Mouse (Mus musculus) retina, postnatal 7 days (tissue): ENCODE results near the gene Urah.
A peak's percentile ranks its signal among the peaks of the same experiment; 100 is the strongest.

ENCODE experiments used
- DNase-seq: peaks from one replicate; pipeline ENCODE4 v3.0.0-alpha.2; 2012; ENCODE audit warnings: low read depth, low spot score

The Urah gene

GRCm38 (mm10) chr7:140840750-140841735 lies 6.2 kb downstream of the Urah start:
- no peak for DNase-seq

- DNase-seq, result no peak
Observed at GRCm38 (mm10) chr7:140843806-140844205, 9.0 kb downstream of the Urah start.

DNA sequence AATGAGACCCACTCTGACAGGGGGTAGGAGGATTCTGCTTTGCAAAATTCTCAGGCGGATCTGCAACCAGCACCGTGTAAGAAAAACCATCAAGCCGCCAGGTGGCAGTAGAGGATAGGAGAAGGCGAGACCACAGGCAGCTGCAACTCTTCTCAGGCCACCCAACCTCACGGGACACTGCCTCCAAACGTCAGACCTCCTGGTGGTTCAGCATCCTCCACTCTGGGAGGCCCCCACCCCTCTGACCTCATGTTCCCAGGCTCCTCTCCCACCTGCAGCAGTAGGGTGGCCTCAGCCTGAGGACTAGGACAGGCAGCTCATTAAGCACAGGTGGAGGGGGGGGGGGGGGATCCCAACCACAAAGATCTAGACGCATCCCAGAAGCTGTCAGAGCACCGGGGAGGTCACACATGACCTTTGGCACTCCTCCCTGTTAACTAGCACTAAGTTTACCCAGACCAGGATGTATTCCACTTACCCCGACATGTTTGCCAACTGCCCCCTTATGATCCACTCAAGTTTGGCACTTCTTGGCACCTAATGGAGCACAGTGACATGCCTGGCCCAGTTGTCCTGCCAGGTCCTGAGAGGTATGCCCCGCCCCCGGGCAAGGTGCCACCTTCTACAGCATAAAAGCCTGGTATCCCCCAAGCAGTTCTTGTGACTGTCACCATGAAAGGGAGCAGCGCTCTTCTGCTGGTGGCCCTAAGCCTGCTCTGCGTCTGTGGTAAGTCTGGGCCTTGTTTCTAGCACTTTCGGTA lies 10.3 kb downstream of the Urah start, which contains the start of gene Scgb1c1:
Scgb1c1 (plus strand) TSS at position 643 of the 761 bp plus-strand sequence.
- peak; percentile 82 for DNase-seq

DNA sequence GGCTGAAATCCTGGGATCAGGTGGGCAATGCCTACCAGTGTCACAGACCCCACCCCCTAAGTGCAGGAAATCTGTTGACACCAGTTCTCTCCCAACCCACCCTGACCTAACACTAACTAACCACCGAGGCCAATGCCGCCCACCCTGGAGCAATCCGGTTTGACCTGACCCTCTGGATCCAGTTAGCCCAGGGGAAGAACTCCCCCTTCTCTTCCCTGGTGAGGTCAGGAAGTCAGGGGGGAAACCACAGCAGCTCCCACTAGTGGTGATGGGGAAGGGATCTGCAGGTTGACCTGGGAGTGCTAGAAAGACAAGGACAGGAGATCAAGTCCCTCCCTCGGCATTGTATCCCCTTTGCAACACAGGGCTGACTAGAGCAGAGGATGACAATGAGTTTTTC lies 10.9 kb downstream of the Urah start:
- no peak for DNase-seq

GRCm38 (mm10) chr7:140846676-140847075 lies 11.9 kb downstream of the Urah start:
- no peak for DNase-seq

DNA sequence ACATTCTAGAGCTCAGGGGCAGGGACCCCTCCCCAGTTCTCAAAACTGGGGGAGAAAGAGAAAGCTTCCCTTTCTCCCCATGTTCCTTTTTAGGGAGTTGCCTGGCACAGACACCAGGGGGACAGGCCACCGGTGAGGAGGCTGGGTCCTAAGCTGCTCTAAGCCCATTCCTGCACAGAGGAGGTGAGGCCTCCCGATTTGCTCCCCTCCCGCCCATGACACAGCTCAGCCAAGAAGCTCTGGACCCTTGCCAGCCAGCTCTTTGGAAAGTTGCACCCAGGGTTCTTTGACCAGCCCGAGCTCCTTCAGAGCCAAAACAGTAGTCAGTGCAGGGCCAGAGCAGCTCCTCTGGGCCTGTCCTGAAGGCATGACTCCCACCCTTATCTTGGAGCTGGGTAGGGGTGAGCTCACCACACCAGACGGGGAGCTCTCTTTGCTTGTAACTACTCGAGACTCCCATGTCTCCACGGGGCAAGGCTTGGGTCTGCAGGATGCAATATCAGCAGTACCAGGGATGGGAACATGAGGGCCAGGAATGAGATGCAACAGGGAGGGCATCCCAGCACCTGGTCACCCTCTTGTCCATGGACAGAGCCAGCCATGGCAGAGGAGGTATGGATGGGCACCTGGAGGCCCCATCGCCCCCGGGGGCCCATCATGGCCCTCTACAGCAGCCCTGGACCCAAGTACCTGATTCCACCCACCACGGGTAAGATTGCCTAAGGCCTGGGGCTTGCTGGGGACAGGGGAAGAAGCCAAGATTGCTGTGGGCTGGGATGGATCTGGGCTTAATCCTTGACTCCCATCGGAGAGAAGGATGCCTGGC lies 13.2 kb downstream of the Urah start, which contains the start of gene Odf3:
Odf3 (plus strand) TSS at position 51 of the 826 bp plus-strand sequence.
- no peak for DNase-seq

GRCm38 (mm10) chr7:140848591-140848990 lies 13.8 kb downstream of the Urah start:
- DNase-seq, result no peak

- DNase-seq, result no peak
Observed at GRCm38 (mm10) chr7:140851916-140852315, 17.1 kb downstream of the Urah start.

DNA sequence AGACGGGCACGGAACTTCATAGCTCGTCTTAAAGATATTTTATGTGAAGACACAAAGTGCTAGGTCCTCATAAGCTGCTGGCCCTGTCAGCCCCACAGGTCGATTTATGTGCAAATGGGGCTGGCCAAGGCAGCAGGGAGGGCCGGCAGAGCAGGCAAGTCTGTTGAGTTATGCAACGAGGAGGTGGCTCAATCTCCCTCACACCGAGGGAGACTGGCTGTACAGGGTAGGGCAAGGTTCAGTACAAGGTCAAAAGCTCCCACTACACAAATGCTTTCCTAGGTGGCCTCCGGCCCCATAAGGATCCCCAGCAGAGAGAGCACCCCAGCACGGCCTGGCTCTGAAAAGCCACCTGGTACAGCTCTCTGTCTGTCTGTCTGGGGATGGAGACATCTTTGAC lies 18.6 kb downstream of the Urah start:
- no peak for DNase-seq

GRCm38 (mm10) chr7:140854483-140854882 lies 19.7 kb downstream of the Urah start:
- no peak for DNase-seq

- DNase-seq, result no peak
Observed at GRCm38 (mm10) chr7:140855181-140855580, 20.4 kb downstream of the Urah start.

DNA sequence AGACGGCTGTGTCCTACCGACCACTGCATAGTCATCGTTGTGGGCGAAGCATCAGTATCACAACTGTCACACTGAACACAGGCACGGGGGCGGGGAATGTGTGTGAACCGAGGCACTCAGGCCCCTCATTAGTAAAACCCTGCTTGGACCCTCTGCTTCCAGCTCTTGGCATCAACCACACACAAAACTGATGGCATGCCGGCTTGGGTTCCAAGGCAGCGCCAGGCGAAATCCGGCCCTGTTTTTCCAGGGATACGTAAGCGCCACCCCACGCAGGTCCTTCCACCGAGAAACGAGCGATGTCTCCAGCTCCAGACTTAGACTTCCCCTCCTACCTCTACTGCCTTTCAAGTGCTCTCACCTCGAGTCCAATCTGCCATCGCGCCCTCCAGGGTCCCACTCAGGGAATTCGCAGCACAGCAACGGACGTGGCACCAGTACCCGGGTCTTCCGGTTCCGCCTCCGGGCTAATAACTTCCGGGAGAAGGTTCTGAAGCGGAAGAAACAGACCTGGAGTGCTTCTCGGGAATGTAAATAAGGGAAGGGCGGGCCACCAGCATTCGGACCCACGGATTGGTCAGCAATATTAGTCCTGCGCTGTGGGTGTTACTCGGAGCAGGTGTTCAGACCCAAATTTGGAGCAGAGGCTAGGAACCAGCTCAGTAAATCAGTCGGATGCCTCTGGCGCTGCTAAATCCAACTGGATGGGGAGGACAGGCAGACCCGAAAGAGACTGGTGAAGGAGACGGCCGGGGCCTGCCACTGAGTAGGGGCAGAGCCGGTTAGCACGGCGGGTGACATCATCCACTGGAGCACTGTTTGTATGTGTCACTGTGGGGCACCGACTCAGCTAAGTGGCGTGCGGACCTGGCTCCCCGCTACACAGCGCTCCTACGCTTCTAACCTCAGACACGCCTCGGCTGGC lies 21.3 kb downstream of the Urah start, which contains the start of gene Gm45785:
Gm45785 (minus strand) TSS at position 472 of the 925 bp plus-strand sequence.
- DNase-seq, result peak; percentile 76

DNA sequence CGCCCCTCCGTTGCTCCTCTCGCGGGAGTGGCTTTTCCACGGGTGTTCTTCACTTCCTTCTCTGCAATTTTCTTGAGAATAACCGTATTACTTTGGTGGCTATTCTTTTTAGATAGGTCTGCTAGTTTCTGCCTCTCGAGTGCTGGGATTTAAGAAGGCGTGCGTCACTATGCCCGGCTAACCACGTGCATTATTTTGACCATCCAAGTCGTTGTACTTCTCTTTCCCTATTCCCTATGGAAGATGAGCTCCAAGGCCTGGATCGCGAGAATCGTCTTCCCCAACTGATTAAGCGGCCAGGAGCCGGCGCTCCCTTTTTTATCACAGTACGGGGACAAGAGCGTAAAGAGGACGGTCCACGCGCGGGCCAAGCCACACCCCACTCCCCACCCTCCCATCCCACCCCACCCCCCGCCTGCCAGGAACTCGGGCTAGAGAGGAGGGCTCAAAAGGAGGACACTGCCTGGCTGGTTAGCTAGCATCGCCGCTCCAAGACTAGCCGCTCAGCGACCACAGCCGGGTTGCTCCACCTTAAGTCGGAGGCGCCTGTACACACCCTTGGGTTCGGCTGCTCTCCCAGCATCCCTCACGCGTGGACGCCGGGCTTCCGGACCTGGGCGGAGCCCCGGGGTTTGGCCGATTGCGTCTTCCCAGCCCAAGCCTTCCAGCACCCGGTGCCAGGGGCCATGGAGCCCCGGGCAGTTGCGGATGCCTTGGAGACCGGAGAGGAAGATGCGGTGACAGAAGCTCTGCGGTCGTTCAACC lies 22.1 kb downstream of the Urah start, which contains the start of gene Ric8a:
Ric8a (plus strand) TSS at position 173 of the 765 bp plus-strand sequence.
- DNase-seq, result peak; percentile 56

DNA sequence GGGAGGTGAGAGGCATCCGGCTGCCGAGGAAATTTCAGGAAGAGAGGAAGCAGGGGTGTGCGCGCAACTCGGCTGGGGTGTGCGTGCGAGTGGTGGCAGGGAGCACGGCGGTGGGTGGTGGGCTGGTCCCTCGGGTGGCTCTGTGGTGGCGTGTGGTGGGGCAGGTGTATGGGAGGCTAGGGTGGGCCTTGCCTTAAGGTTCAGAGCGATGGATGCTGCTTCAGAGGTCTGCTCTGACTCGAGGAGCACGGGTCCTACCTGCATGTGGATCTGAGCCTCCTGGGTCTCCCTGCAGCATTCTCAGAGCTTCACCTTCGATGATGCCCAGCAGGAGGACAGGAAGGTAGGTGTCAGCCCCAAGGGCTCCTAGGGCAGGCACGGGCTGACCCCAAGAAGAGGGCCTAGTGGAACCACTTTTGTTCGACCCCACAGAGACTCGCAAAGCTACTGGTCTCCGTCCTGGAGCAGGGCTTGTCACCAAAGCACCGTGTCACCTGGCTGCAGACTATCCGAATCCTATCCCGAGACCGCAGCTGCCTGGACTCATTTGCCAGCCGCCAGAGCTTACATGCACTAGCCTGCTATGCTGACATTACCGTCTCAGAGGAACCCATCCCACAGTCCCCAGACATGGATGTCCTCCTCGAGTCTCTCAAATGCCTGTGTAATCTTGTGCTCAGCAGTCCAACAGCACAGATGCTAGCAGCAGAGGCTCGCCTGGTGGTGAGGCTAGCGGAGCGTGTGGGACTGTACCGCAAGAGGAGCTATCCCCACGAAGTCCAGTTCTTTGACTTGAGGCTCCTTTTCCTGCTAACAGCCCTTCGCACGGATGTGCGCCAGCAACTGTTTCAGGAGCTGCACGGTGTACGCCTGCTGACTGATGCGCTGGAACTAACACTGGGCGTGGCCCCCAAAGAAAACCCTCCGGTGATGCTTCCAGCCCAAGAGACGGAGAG lies 23.0 kb downstream of the Urah start, which contains the start of gene Bet1l:
Bet1l (minus strand) TSS at position 28 of the 956 bp plus-strand sequence.
- DNase-seq, result no peak

DNA sequence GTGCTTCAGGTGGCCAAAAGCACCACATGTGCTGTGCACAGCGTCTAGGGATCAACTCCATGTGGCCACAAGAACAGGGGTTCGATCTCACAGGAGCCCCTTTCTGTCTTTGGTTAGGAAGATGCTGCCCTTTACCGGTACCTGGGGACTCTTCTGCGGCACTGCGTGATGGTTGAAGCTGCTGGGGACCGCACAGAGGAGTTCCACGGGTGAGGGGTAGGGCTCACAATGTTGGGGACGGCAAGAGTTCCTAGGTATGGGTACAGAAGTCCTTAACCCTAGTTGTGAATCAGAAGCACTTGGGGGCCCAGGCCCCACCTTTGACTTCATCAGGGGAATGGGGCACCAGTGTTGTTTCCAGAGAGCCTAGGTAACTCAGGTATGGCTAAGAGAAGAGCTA lies 23.9 kb downstream of the Urah start:
- DNase-seq, result no peak

DNA sequence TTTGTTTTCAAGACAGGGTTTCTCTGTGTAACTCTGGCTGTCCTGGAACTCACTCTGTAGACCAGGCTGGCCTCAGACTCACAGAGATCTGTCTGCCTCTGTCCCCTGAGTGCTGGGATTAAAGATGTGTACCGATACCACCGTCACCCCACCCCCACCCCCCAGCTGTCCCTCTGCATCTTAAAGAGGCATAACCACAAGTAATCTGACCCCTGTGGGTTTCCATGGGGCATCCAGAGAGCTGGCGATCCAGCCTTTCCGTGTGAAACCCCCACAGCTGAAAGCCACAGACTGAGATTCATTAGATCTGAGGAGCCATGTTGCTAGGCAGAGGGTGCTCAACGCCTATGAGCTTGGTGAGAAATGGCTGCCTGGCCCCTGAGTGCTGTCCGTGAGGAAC lies 25.2 kb downstream of the Urah start:
- no peak for DNase-seq

GRCm38 (mm10) chr7:140860728-140861127 lies 25.9 kb downstream of the Urah start:
- DNase-seq, result no peak

DNA sequence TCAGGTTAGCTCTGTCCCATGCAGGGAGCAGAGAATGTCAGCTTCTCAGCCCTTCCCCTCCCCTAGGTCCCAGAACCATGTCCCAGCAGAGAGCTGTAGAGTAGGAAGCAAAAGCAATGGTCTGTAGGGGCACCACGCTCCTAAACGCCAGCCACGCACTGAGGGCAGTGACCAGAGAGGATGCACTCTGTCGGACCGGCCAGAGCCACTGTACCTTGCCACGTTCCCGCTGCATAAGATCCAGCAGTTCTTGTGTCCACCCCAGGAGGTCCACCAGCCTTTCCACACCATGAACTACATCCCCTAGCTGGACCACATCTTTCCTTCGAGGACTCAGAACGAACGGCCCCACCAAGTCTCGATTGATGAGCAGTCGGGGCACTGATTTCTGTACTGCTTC lies 29.9 kb downstream of the Urah start:
- no peak for DNase-seq
